Mouse (Mus musculus) midbrain, embryonic 14.5 days (tissue): Measurements from ENCODE around the gene Dpep2nb. TPM values are rescaled to one million over a fixed set of nuclear protein-coding genes. Genes with fewer than 3 reads are reported as not detected.
"Not testable (repeated sequence)": the region's sequence is repeated elsewhere in the genome, so short reads cannot be mapped to it uniquely, and the experiment has no call there.

ENCODE experiments used
- ATAC-seq: fragments of 200-750 bp; cut with Nextera tagmentation; 2 replicates; pipeline ENCODE4 v1.8.0; 2017; ENCODE audit warnings: moderate number of reproducible peaks, moderate library complexity; ENCODE audit not compliant: low FRiP score, low TSS enrichment
- DNase-seq: peaks from one replicate; pipeline ENCODE4 v3.0.0-alpha.2; 2015
- H3K27ac ChIP-seq: fragments of 300-500 bp; sonication (generic); replicated peaks from 2 replicates; pipeline ENCODE4 v1.5.1; 2014; ENCODE audit warnings: mild to moderate bottlenecking, low read depth, low read length, moderate library complexity
- H3K27me3 ChIP-seq: fragments of 300-500 bp; sonication (generic); 2 replicates; pipeline ENCODE4 v1.6.1; 2014; ENCODE audit warnings: low read length, control low read depth, mixed read lengths; ENCODE audit not compliant: control insufficient read depth, insufficient read depth
- H3K36me3 ChIP-seq: fragments of 300-500 bp; sonication (generic); 2 replicates; pipeline ENCODE4 v1.6.1; 2014; ENCODE audit warnings: low read length, control low read depth; ENCODE audit not compliant: control insufficient read depth, insufficient read depth
- H3K4me1 ChIP-seq: fragments of 300-500 bp; sonication (generic); 2 replicates; pipeline ENCODE4 v1.6.1; 2014; ENCODE audit warnings: mild to moderate bottlenecking, antibody characterized with exemption, low read length, control low read depth; ENCODE audit not compliant: control insufficient read depth, insufficient read depth
- H3K4me2 ChIP-seq: fragments of 300-500 bp; sonication (generic); 2 replicates; pipeline ENCODE4 v1.6.1; 2014; ENCODE audit warnings: mild to moderate bottlenecking, low read length, moderate library complexity
- H3K4me3 ChIP-seq: fragments of 300-500 bp; sonication (generic); replicated peaks from 2 replicates; pipeline ENCODE4 v1.5.1; 2014; ENCODE audit warnings: low read depth, low read length
- H3K9ac ChIP-seq: fragments of 300-500 bp; sonication (generic); replicated peaks from 2 replicates; pipeline ENCODE4 v1.6.1; 2014; ENCODE audit warnings: mild to moderate bottlenecking, low read length, moderate library complexity
- H3K9me3 ChIP-seq: fragments of 300-500 bp; sonication (generic); 2 replicates; pipeline ENCODE4 v1.6.1; 2016; ENCODE audit warnings: low read length, control low read depth, mixed read lengths; ENCODE audit not compliant: control insufficient read depth
- WGBS: fragments of 180-500 bp; shearing (Covaris S2); extraction: QIAGEN DNeasy Blood & Tissue Kit; methylation state at CpG from one replicate; pipeline ENCODE4 v1.1.7; 2014; 5-methylcytosine and 5-hydroxymethylcytosine counted together
- polyA plus RNA-seq: library from polyadenylated mRNA; unstranded; fragments of >200 nt; fragmentation: Nextera tagmentation; extraction: Ambion mirVana; gene quantifications from 2 replicates; pipeline ENCODE4 v1.2.1, GENCODE M21; 2014

Gene Dpep2nb
- polyA plus RNA-seq, 1 experiment from 2014 or later = not detected

GRCm38 (mm10) chr8:105998971-105999370, 6.8 kb downstream of the Dpep2nb start:
- no peak overlapping the region for H3K9ac ChIP-seq
- WGBS = 83% methylated on average over 2 of the region's 2 CpGs
- no peak overlapping the region for H3K4me3 ChIP-seq
- DNase-seq (no peak), ATAC-seq (no peak)
- no peaks in the 10 kb centered on the region for H3K4me1 ChIP-seq
- H3K27me3 ChIP-seq = no peaks in the 10 kb centered on the region
- H3K4me2 ChIP-seq = no peak overlapping the region
- no peaks in the 10 kb centered on the region for H3K36me3 ChIP-seq
- no peak overlapping the region for H3K27ac ChIP-seq
- H3K9me3 ChIP-seq = no peaks in the 10 kb centered on the region

- 84% methylated on average over 6 of the region's 7 CpGs for WGBS
- ATAC-seq = no peak
Measured at GRCm38 (mm10) chr8:105996359-105996758, 9.4 kb downstream of the Dpep2nb start.

GRCm38 (mm10) chr8:105993226-105993625, 12.5 kb downstream of the Dpep2nb start:
- no peak overlapping the region for H3K4me3 ChIP-seq
- no peaks in the 10 kb centered on the region for H3K36me3 ChIP-seq
- WGBS = 61% methylated on average over 4 of the region's 4 CpGs
- no peaks in the 10 kb centered on the region for H3K27me3 ChIP-seq
- H3K4me2 ChIP-seq = no peak overlapping the region
- H3K4me1 ChIP-seq = no peaks in the 10 kb centered on the region
- H3K27ac ChIP-seq = no peak overlapping the region
- DNase-seq (no peak), ATAC-seq (no peak)
- H3K9ac ChIP-seq = no peak overlapping the region
- no peaks in the 10 kb centered on the region for H3K9me3 ChIP-seq

More at GRCm38 (mm10) chr8:105996359-105996758, 9.4 kb downstream of the Dpep2nb start:
- DNase-seq = no peak
- Histone ChIP-seq H3K36me3 (no peaks in the 10 kb centered on the region), H3K9ac (no peak overlapping the region), H3K4me2 (no peak overlapping the region), H3K9me3 (no peaks in the 10 kb centered on the region), H3K27me3 (no peaks in the 10 kb centered on the region), H3K4me3 (no peak overlapping the region), H3K4me1 (no peaks in the 10 kb centered on the region), H3K27ac (no peak overlapping the region)

GRCm38 (mm10) chr8:105992499-105992898, 13.3 kb downstream of the Dpep2nb start:
- no peak overlapping the region for H3K4me2 ChIP-seq
- DNase-seq (no peak), ATAC-seq (no peak)
- no peak overlapping the region for H3K4me3 ChIP-seq
- H3K27me3 ChIP-seq = no peaks in the 10 kb centered on the region
- no peaks in the 10 kb centered on the region for H3K36me3 ChIP-seq
- no peaks in the 10 kb centered on the region for H3K4me1 ChIP-seq
- H3K9ac ChIP-seq = no peak overlapping the region
- no peak overlapping the region for H3K27ac ChIP-seq
- no peaks in the 10 kb centered on the region for H3K9me3 ChIP-seq
- WGBS = 84% methylated on average over 5 of the region's 5 CpGs

- WGBS = 86% methylated on average over 2 of the region's 2 CpGs
- no peak for ATAC-seq
Measured at GRCm38 (mm10) chr8:105991546-105991945, 14.2 kb downstream of the Dpep2nb start.

GRCm38 (mm10) chr8:105990856-105991387, 14.9 kb downstream of the Dpep2nb start, which contains the start of gene Dus2:
Dus2 (plus strand) TSS chr8:105991337.
- Histone ChIP-seq H3K9ac (no peak within 1 kb of the TSS; the same call in 1 of the 2 replicates), H3K36me3 (no peaks in the 10 kb centered on the region), H3K9me3 (no peaks in the 10 kb centered on the region), H3K27ac (no peak within 1 kb of the TSS), H3K4me1 (no peaks in the 10 kb centered on the region), H3K4me3 (no peak within 1 kb of the TSS), H3K27me3 (no peaks in the 10 kb centered on the region), H3K4me2 (no peak within 1 kb of the TSS)
- ATAC-seq (no peak), DNase-seq (peak; percentile 86)
- 11% methylated on average over 15 of the region's 15 CpGs for WGBS

More at GRCm38 (mm10) chr8:105991546-105991945, 14.2 kb downstream of the Dpep2nb start:
- Histone ChIP-seq H3K9me3 (no peaks in the 10 kb centered on the region), H3K4me3 (no peak overlapping the region), H3K4me1 (no peaks in the 10 kb centered on the region), H3K27ac (no peak overlapping the region), H3K27me3 (no peaks in the 10 kb centered on the region), H3K4me2 (no peak overlapping the region), H3K9ac (no peak overlapping the region), H3K36me3 (no peaks in the 10 kb centered on the region)
- DNase-seq = no peak

- DNase-seq (no peak), ATAC-seq (no peak)
- no peak overlapping the region for H3K27ac ChIP-seq
- H3K4me1 ChIP-seq = no peaks in the 10 kb centered on the region
- no peaks in the 10 kb centered on the region for H3K27me3 ChIP-seq
- H3K36me3 ChIP-seq = no peaks in the 10 kb centered on the region
- no peak overlapping the region for H3K4me2 ChIP-seq
- no peak overlapping the region for H3K9ac ChIP-seq
- H3K4me3 ChIP-seq = no peak overlapping the region
- no peaks in the 10 kb centered on the region for H3K9me3 ChIP-seq
- WGBS = 92% methylated on average over 11 of the region's 11 CpGs
Measured at GRCm38 (mm10) chr8:105988546-105988945, 17.2 kb downstream of the Dpep2nb start.

- not testable (repeated sequence) for H3K36me3 ChIP-seq, H3K9me3 ChIP-seq, H3K27ac ChIP-seq, H3K9ac ChIP-seq, ATAC-seq, H3K4me1 ChIP-seq, H3K4me3 ChIP-seq, H3K4me2 ChIP-seq, DNase-seq, H3K27me3 ChIP-seq
- WGBS = 79% methylated on average over 11 of the region's 11 CpGs
Measured at GRCm38 (mm10) chr8:105983406-105983805, 22.4 kb downstream of the Dpep2nb start.

- DNase-seq (no peak), ATAC-seq (no peak)
- WGBS = 91% methylated on average over 1 of the region's 1 CpGs
- no peak overlapping the region for H3K4me3 ChIP-seq
- no peaks in the 10 kb centered on the region for H3K4me1 ChIP-seq
- H3K27me3 ChIP-seq = no peaks in the 10 kb centered on the region
- H3K27ac ChIP-seq = no peak overlapping the region
- H3K9ac ChIP-seq = no peak overlapping the region
- no peaks in the 10 kb centered on the region for H3K9me3 ChIP-seq
- no peak overlapping the region for H3K4me2 ChIP-seq
- no peaks in the 10 kb centered on the region for H3K36me3 ChIP-seq
Measured at GRCm38 (mm10) chr8:105981146-105981545, 24.6 kb downstream of the Dpep2nb start.
